Mouse (Mus musculus): ENCODE results near the gene Olfr68. TPM values are rescaled to one million over a fixed set of nuclear protein-coding genes. Genes with fewer than 3 reads are reported as not detected.
"Not testable (repeated sequence)": the region's sequence is repeated elsewhere in the genome, so short reads cannot be mapped to it uniquely, and the experiment has no call there.

The Olfr68 gene
- not detected in 2 replicates for polyA plus RNA-seq (2015; fragmentation: Nextera tagmentation; extraction: Ambion mirVana)

GRCm38 (mm10) chr7:103779598-103779997 is at the start of gene Olfr68:
Gene Olfr68 (minus strand): TSS chr7:103779698.
- Histone ChIP-seq H3K4me3 (ENCODE audit: low read length) (no peak within 1 kb of the TSS), H3K27ac (ENCODE audit: low read length) (no peak within 1 kb of the TSS), H3K9ac (replicated peaks; ENCODE audit: low read length) (no peak within 1 kb of the TSS), H3K9me3 (ENCODE audit: low read length) (no peaks in the 10 kb centered on the region), H3K4me1 (ENCODE audit: insufficient read depth, low read length) (no peaks in the 10 kb centered on the region), H3K36me3 (ENCODE audit: insufficient read depth, low read length) (no peaks in the 10 kb centered on the region), H3K4me2 (replicated peaks; ENCODE audit: low read depth, low read length) (no peak within 1 kb of the TSS), H3K27me3 (ENCODE audit: insufficient read depth, low read length) (no peaks in the 10 kb centered on the region)
- WGBS, result 73% methylated on average over 3 of the region's 3 CpGs
- no peak for ATAC-seq (ENCODE audit: low FRiP score, low TSS enrichment)

- Histone ChIP-seq H3K4me2 (replicated peaks; ENCODE audit: low read depth, low read length) (no peak within 1 kb of the TSS), H3K4me3 (ENCODE audit: low read length) (no peak within 1 kb of the TSS), H3K27ac (ENCODE audit: low read length) (no peak within 1 kb of the TSS), H3K9me3 (ENCODE audit: low read length) (no peaks in the 10 kb centered on the region), H3K4me1 (ENCODE audit: insufficient read depth, low read length) (no peaks in the 10 kb centered on the region), H3K9ac (replicated peaks; ENCODE audit: low read length) (no peak within 1 kb of the TSS), H3K27me3 (ENCODE audit: insufficient read depth, low read length) (no peaks in the 10 kb centered on the region), H3K36me3 (ENCODE audit: insufficient read depth, low read length) (no peaks in the 10 kb centered on the region)
- WGBS, result 92% methylated on average over 4 of the region's 4 CpGs
- ATAC-seq (ENCODE audit: low FRiP score, low TSS enrichment), result peak; percentile 67; the same call in 1 of the 2 replicates
Observed at GRCm38 (mm10) chr7:103827808-103828207, 48.3 kb upstream of the Olfr68 start, which contains the start of gene Hbb-bs. Gene Hbb-bs (minus strand): TSS chr7:103828096.

GRCm38 (mm10) chr7:103827139-103827538 is 47.6 kb upstream of the Olfr68 start:
- not testable (repeated sequence) for H3K9ac ChIP-seq (replicated peaks; ENCODE audit: low read length); H3K4me1 ChIP-seq (ENCODE audit: insufficient read depth, low read length); H3K27ac ChIP-seq (ENCODE audit: low read length); H3K9me3 ChIP-seq (ENCODE audit: low read length); H3K27me3 ChIP-seq (ENCODE audit: insufficient read depth, low read length); H3K4me2 ChIP-seq (replicated peaks; ENCODE audit: low read depth, low read length); H3K36me3 ChIP-seq (ENCODE audit: insufficient read depth, low read length); H3K4me3 ChIP-seq (ENCODE audit: low read length); ATAC-seq (ENCODE audit: low FRiP score, low TSS enrichment)
- no CpG with 5 or more reads among the region's 2 CpGs for WGBS

GRCm38 (mm10) chr7:103826255-103826887 is 46.9 kb upstream of the Olfr68 start:
- 62% methylated on average over 3 of the region's 3 CpGs for WGBS

GRCm38 (mm10) chr7:103825536-103826254 is 46.2 kb upstream of the Olfr68 start:
- H3K4me1 ChIP-seq (ENCODE audit: insufficient read depth, low read length), result no peaks in the 10 kb centered on the region
- H3K4me2 ChIP-seq (replicated peaks; ENCODE audit: low read depth, low read length), result no peak overlapping the region
- no peak for ATAC-seq (ENCODE audit: low FRiP score, low TSS enrichment)
- H3K9ac ChIP-seq (replicated peaks; ENCODE audit: low read length), result no peak overlapping the region
- H3K4me3 ChIP-seq (ENCODE audit: low read length), result no peak overlapping the region
- H3K27me3 ChIP-seq (ENCODE audit: insufficient read depth, low read length), result no peaks in the 10 kb centered on the region
- H3K9me3 ChIP-seq (ENCODE audit: low read length), result no peaks in the 10 kb centered on the region
- 91% methylated on average over 3 of the region's 3 CpGs for WGBS
- H3K27ac ChIP-seq (ENCODE audit: low read length), result no peak overlapping the region
- no peaks in the 10 kb centered on the region for H3K36me3 ChIP-seq (ENCODE audit: insufficient read depth, low read length)

More at GRCm38 (mm10) chr7:103826255-103826887, 46.9 kb upstream of the Olfr68 start:
- Histone ChIP-seq H3K9me3 (ENCODE audit: low read length) (no peaks in the 10 kb centered on the region), H3K36me3 (ENCODE audit: insufficient read depth, low read length) (no peaks in the 10 kb centered on the region), H3K4me1 (ENCODE audit: insufficient read depth, low read length) (no peaks in the 10 kb centered on the region), H3K4me2 (replicated peaks; ENCODE audit: low read depth, low read length) (no peak overlapping the region), H3K27ac (ENCODE audit: low read length) (no peak overlapping the region), H3K4me3 (ENCODE audit: low read length) (no peak overlapping the region), H3K9ac (replicated peaks; ENCODE audit: low read length) (no peak overlapping the region), H3K27me3 (ENCODE audit: insufficient read depth, low read length) (no peaks in the 10 kb centered on the region)
- ATAC-seq (ENCODE audit: low FRiP score, low TSS enrichment), result no peak

GRCm38 (mm10) chr7:103824597-103824996 is 45.1 kb upstream of the Olfr68 start:
- Histone ChIP-seq H3K36me3 (ENCODE audit: insufficient read depth, low read length) (no peaks in the 10 kb centered on the region), H3K4me3 (ENCODE audit: low read length) (no peak overlapping the region), H3K27ac (ENCODE audit: low read length) (no peak overlapping the region), H3K4me1 (ENCODE audit: insufficient read depth, low read length) (no peaks in the 10 kb centered on the region), H3K9me3 (ENCODE audit: low read length) (no peaks in the 10 kb centered on the region), H3K9ac (replicated peaks; ENCODE audit: low read length) (no peak overlapping the region), H3K27me3 (ENCODE audit: insufficient read depth, low read length) (no peaks in the 10 kb centered on the region), H3K4me2 (replicated peaks; ENCODE audit: low read depth, low read length) (no peak overlapping the region)
- 84% methylated on average over 2 of the region's 2 CpGs for WGBS
- no peak for ATAC-seq (ENCODE audit: low FRiP score, low TSS enrichment)

GRCm38 (mm10) chr7:103815085-103815484 is 35.6 kb upstream of the Olfr68 start:
- not testable (repeated sequence) for H3K4me1 ChIP-seq (ENCODE audit: insufficient read depth, low read length); H3K9ac ChIP-seq (replicated peaks; ENCODE audit: low read length); H3K9me3 ChIP-seq (ENCODE audit: low read length); ATAC-seq (ENCODE audit: low FRiP score, low TSS enrichment); H3K36me3 ChIP-seq (ENCODE audit: insufficient read depth, low read length); H3K4me3 ChIP-seq (ENCODE audit: low read length); H3K27ac ChIP-seq (ENCODE audit: low read length); H3K4me2 ChIP-seq (replicated peaks; ENCODE audit: low read depth, low read length); H3K27me3 ChIP-seq (ENCODE audit: insufficient read depth, low read length)
- WGBS, result 83% methylated on average over 1 of the region's 2 CpGs

GRCm38 (mm10) chr7:103813766-103814165 is 34.3 kb upstream of the Olfr68 start, which contains the start of gene Hbb-bt:
Gene Hbb-bt (minus strand): TSS chr7:103813996.
- no peaks in the 10 kb centered on the region for H3K27me3 ChIP-seq (ENCODE audit: insufficient read depth, low read length)
- no peak within 1 kb of the TSS for H3K4me3 ChIP-seq (ENCODE audit: low read length)
- H3K9me3 ChIP-seq (ENCODE audit: low read length), result no peaks in the 10 kb centered on the region
- no peak for ATAC-seq (ENCODE audit: low FRiP score, low TSS enrichment)
- 86% methylated on average over 3 of the region's 3 CpGs for WGBS
- no peak within 1 kb of the TSS for H3K9ac ChIP-seq (replicated peaks; ENCODE audit: low read length)
- no peak within 1 kb of the TSS for H3K4me2 ChIP-seq (replicated peaks; ENCODE audit: low read depth, low read length)
- H3K36me3 ChIP-seq (ENCODE audit: insufficient read depth, low read length), result no peaks in the 10 kb centered on the region
- H3K4me1 ChIP-seq (ENCODE audit: insufficient read depth, low read length), result no peaks in the 10 kb centered on the region
- no peak within 1 kb of the TSS for H3K27ac ChIP-seq (ENCODE audit: low read length)

GRCm38 (mm10) chr7:103813152-103813551 is 33.7 kb upstream of the Olfr68 start:
- H3K27ac ChIP-seq (ENCODE audit: low read length); H3K4me1 ChIP-seq (ENCODE audit: insufficient read depth, low read length); H3K9ac ChIP-seq (replicated peaks; ENCODE audit: low read length); H3K4me3 ChIP-seq (ENCODE audit: low read length); H3K9me3 ChIP-seq (ENCODE audit: low read length); H3K4me2 ChIP-seq (replicated peaks; ENCODE audit: low read depth, low read length); H3K27me3 ChIP-seq (ENCODE audit: insufficient read depth, low read length); H3K36me3 ChIP-seq (ENCODE audit: insufficient read depth, low read length); ATAC-seq (ENCODE audit: low FRiP score, low TSS enrichment): not testable (repeated sequence)
- no CpG with 5 or more reads among the region's 3 CpGs for WGBS

GRCm38 (mm10) chr7:103812174-103812573 is 32.7 kb upstream of the Olfr68 start:
- no peak overlapping the region for H3K27ac ChIP-seq (ENCODE audit: low read length)
- WGBS, result 52% methylated on average over 1 of the region's 1 CpGs

More at GRCm38 (mm10) chr7:103812174-103812573, 32.7 kb upstream of the Olfr68 start:
- Histone ChIP-seq H3K36me3 (ENCODE audit: insufficient read depth, low read length) (no peaks in the 10 kb centered on the region), H3K4me1 (ENCODE audit: insufficient read depth, low read length) (no peaks in the 10 kb centered on the region), H3K4me2 (replicated peaks; ENCODE audit: low read depth, low read length) (no peak overlapping the region), H3K27me3 (ENCODE audit: insufficient read depth, low read length) (no peaks in the 10 kb centered on the region), H3K9me3 (ENCODE audit: low read length) (no peaks in the 10 kb centered on the region), H3K4me3 (ENCODE audit: low read length) (no peak overlapping the region), H3K9ac (replicated peaks; ENCODE audit: low read length) (no peak overlapping the region)
- no peak for ATAC-seq (ENCODE audit: low FRiP score, low TSS enrichment)

Data from kidney, embryonic 16.5 days (tissue).